Mouse (Mus musculus) heart, adult 9 months (tissue): ENCODE measurements at regions not wholly inside any gene's neighbourhood (a gene's known extent, or its start where the extent isn't known, plus 50 kb on each side); places are given as distances from the start of the nearest gene placed in this dataset.

Experiments used
- DNase-seq, 2 experiments: peaks; one replicate each; pipeline ENCODE4 v3.0.0; 2022; ENCODE audit warnings: low spot score in 2 of 2

DNA sequence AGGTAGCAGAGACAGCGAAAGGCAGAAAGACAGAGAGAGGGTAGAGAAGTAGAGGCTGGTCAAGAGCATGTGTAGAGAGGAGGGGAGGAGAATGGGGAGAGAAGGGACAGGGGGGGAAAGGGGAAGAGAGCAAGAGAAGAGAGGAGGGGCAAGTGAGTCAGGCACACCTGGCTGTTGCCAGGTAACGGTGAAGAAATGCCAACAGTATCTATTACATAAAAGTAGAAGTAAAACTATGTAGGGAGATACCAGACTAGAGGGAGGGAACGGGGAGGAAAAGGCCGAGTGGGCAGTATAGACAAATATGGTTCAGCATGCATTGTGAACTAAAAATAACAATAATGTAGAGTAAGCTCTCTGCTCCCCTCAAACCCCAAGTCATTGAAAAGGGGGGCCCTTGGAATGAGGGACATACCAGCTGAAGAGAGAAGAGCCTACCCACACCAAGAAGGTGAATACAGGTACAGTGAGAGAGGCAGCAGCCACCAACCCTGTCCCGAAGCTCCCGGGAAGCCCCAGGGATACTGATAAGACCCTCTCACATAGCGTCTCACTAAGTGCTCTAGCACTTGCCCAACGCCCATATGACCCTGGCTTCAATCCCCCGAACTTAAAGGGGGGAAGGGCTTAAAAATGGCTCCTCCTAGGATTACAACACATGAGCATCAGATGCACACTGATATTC is 56.0 kb upstream of the Hs6st1 start:
- no peak for DNase-seq

GRCm38 (mm10) chr1:36013823-36014341 is 54.3 kb upstream of the Hs6st1 start:
- DNase-seq, result no peak

DNA sequence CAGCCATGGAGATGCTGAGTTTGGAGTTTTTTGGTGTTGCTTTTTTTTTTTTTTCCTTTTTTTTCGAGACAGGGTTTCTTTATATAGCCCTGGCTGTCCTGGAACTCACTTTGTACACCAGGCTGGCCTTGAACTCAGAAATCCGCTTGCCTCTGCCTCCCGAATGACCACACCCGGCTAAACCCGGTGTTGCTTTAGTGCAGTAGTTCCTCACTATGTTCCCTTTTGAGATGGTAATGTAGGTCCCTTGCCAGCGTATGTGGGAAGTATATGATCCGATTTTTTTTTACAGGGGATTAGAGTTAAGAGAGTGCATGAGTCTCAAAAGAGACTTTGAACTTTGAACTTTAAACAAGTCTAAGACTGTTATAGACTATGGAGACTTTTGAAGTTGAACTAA is 53.8 kb upstream of the Hs6st1 start:
- DNase-seq, result no peak

DNA sequence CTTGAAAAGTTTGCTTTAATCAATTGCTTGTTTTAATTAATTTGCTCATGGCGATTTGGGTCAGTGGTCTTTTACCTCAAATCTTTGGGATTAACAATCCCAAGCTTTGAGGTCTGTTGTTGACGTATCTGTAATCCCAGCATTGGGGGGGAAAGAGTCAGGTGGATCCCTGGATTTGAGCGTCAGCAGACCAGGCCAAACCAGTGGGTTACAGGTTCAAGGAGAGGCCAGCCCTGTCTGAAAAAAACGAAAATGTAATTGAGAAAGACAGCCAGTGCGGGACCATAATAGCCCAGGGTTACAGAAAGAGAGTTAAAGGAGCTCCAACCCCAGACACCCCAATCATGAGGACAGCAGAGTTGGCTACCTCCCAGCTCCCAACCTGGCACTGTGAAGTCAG is 53.0 kb upstream of the Hs6st1 start:
- DNase-seq, result no peak

- DNase-seq, result no peak
Measured at GRCm38 (mm10) chr1:36016566-36016965, 51.6 kb upstream of the Hs6st1 start.

DNA sequence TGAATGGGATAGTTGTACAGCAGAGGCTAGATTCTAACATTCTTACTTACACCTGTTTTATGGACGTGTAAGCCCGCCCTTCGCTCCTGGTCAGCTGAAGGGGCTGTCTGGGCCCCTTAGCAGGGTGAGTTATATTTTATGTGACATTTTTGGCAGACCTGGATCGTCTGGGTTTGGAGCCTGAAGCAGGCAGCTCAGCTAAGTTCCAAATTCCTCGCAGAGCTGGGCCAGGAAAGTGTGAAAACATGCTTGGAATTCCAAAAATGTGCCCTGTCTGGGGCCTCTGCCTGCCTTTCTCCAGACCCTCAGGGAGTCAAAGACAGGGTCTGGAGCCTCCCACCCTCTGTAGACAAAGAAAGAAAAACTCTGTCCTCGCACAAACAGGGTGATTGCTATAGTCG is 51.1 kb upstream of the Hs6st1 start:
- DNase-seq, result no peak

DNA sequence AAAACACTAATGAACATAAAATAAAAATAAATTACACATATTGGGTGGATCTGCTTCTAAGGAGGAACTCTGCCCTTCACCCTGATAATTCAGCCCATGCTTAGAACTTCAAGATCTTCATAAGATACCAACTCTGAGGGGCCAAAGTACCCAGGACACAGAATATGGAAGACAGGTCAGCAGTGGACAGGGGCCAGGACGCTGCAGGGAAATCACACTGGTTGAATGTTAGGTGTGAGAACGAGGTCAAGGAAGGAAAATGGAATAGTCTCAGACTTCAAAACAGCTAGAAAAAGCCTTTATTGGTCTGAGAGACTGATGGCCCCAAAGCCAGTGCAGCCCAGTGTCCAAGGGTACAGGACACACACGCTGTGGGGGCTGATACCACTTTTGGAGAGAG is 50.5 kb upstream of the Hs6st1 start:
- no peak for DNase-seq
